Mouse (Mus musculus) A20 (cell line): ENCODE measurements at regions not wholly inside any gene's neighbourhood (a gene's known extent, or its start where the extent isn't known, plus 50 kb on each side); places are given as distances from the start of the nearest gene placed in this dataset.
"Not testable (repeated sequence)": the region's sequence is repeated elsewhere in the genome, so short reads cannot be mapped to it uniquely, and the experiment has no call there.

ENCODE experiments used
- DNase-seq: peaks from one replicate; pipeline ENCODE4 v3.0.0-alpha.2; 2011; ENCODE audit warnings: low read depth, low spot score

- DNase-seq, result no peak
Observed at GRCm38 (mm10) chr9:115775112-115775511, 134.1 kb upstream of the Gadl1 start.

- no peak for DNase-seq
Observed at GRCm38 (mm10) chr9:115775858-115776257, 133.4 kb upstream of the Gadl1 start.

- peak; percentile 12 for DNase-seq
Observed at GRCm38 (mm10) chr9:115777097-115777864, 132.0 kb upstream of the Gadl1 start.

DNA sequence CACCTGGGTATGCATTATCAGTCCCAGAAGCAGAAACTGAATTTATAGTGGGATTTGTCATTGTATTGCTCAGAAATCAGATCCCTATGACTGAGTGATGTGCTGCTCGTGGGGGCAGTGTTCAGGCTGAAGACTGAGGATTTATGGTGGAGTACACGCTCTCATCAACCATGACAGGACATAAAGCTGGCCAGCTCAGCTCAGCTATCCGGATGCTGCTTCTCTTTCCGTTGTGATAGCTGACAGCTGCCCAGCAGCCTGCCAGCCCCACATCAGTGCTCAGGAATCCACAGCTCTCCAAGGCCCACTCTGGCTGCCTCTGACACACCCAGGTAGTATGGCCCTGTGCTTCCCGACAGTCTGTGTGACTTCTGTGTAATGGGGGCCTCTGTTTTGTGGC, 130.4 kb upstream of the Gadl1 start:
- DNase-seq, result no peak

DNA sequence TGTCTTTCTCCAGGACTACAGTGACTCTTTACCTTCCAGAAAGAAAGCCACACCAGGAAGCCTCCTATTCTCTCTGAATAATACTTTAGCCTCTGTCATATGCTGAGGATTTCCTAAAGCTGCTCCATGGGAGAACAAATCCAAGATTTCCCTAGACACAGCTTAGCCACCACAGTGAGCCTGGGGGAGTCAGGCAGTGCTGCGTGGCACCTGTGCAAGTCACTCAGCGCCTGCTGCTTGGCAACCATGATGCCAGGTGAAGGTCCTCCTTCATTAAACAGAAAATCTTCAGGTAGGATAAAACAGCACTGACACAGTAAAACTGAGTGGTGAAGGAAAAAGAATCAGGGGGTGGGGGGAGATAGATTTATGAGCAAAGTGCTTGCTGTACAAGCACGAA, 109.9 kb upstream of the Gadl1 start:
- no peak for DNase-seq

GRCm38 (mm10) chr9:115800624-115801023, 108.6 kb upstream of the Gadl1 start:
- DNase-seq, result no peak

DNA sequence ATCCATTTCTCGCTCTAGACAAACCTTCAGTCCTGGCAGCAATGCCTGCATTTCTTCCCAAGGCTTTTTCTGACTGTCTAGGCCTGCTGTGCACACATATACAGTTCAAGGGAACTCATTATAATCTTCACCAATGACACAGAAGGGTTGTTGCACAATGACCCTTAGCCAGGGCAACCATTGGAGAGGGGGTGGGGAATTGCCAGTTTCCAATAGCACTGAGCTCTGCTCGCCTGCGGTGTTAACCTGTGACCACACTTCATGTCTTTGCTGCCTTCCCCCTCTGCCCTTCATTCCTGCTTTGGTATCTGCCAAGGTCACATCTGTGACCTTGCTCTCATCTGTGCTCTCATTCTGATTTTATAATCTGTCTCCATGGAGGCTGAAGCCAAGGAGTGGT, 106.2 kb upstream of the Gadl1 start:
- DNase-seq, result no peak

GRCm38 (mm10) chr9:115805224-115805623, 104.0 kb upstream of the Gadl1 start:
- DNase-seq, result no peak

DNA sequence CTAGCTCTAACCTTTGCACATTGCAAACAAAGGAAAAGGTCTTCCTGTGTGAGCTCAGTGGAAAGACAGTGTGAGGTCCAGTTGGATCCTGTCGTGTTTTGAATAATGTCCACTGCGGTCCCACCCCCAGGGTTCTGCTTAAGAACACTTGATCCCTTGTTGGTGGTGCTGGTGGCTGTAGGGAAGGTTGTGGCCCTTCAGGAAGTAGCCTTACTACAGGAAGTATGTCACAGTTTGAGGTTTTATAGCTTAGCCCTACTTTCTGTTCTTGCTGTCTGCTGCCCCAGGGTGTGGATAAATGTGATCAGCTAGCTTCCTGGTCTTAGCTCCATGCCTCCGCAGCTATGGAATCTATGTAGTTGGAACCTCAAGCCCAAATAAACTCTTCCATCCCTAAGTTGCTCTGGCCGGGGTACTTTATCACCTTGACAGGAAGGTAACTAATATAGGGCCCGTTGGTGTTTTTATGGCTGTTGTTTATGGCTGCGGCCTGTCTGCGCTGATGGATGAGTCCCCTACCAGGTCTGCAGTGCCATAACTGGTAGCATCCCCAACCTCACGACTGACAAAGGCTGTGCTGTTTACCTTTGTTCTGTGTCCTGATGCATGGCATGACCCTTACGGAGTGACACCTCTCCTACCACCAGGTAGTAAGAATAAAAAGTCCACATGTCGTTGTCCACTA, 103.1 kb upstream of the Gadl1 start:
- DNase-seq, result no peak

- no peak for DNase-seq
Observed at GRCm38 (mm10) chr9:115840186-115840585, 69.1 kb upstream of the Gadl1 start.

GRCm38 (mm10) chr9:115840791-115841190, 68.5 kb upstream of the Gadl1 start:
- DNase-seq, result no peak

- DNase-seq, result no peak
Observed at GRCm38 (mm10) chr9:115841684-115842083, 67.6 kb upstream of the Gadl1 start.

DNA sequence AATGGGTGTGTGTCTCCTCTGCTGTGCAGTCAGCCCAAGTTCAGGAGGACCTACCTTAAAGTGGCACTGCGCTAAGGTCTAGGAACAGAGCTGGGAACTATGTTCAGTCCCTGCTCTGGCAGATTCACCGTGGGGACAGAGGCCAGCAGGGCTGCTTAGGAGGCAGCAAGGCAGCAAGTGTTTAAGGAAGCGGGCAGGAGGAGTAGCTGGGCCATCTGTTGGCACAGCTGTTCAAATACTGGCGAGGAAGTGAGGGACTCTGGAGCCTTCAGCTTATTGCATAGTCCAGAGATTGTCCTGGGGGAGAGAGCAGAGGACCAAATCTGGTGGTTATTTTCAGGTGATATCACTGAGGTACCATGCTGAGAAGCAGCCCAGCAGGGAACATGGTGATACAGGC, 64.9 kb upstream of the Gadl1 start:
- DNase-seq, result no peak

- DNase-seq, result no peak
Observed at GRCm38 (mm10) chr9:115845091-115845490, 64.2 kb upstream of the Gadl1 start.

DNA sequence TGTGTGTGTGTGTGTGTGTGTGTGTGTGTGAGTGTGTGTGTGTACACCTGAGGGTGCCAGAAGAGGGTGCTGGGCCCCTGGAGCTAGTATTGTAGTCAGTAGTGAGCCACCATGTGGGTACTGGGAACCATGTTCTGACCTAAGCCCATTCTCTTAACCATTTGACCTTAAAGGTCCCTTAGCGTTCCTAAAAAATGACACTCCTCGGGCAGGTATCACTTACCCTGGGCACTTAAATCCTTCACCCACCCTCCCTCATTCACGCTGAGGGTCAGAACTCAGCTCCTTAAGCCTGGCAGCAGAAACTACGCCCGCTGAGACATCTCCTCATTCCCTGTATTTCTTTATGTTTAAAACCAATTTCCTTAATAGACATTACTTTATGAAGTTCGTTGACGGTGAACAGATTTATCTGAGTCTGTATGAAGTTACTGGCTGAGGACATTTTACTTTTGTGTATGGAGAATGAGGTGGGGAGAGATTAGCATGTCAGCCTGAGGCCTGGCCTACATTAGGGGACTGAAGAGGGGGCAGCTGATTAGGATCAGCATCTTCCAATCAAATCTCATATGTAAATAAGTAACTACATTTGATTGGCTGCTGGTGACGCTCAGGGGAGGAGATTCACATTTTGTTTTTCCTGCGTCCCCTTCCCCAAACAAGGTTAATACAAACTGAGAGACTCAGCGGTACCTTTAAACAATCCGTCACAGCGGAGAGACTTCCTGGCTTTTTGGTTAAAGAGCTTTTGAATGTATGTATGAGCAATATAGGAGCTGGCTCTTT, 61.8 kb upstream of the Gadl1 start:
- DNase-seq, result no peak

DNA sequence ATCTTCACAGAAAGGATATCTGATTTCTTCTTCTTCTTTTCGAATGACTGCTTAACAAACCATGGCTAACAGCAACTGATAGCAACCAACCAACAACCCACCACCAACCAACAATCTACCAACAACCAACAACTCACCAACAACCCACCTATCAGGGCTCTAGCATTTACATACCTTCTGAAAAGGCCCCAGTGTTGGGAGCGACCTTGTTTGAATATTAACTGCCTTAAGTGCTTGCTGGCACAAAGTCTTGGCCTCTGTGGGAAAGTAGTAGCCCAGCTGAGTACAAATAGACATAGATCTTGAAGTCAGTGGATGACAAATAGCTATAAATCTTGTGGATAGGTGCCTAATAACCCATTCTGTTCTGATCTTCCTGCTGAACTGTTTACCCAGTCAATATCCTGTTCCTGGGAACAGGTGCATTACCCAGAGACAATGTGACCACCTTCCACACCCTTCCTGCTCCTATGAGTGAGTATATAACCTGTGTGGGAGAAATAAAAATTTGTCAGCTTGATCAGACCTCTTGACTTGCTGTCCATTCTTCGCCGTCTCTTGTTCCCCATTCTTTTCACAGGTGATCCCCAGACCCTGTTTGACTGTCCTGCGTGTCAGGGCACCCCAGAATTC, 55.9 kb upstream of the Gadl1 start:
- DNase-seq, result not testable (repeated sequence)

- no peak for DNase-seq
Observed at GRCm38 (mm10) chr9:115857301-115857700, 52.0 kb upstream of the Gadl1 start.

DNA sequence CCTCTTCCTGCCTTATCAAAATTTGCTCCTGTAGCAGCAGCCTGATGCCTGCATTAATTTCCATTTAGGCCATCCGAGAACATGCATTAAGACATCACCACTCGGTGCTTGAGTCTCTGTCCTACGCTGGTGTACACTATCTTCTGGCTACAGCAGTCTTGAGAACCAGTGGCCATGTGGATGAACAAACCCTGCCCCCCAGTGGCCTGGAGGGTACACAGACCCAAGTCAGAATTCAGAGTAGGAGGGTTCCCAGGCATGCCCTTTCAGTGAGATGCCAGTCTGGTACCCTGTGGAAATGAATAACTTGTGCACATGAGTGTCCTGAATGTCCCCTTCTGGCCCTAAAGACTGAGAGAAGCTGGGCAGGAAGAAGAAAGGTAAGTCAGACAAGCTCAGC, 50.4 kb upstream of the Gadl1 start:
- DNase-seq, result peak; percentile 24
